Mouse (Mus musculus) right cerebral cortex, adult 18-20 months (tissue): ENCODE results near the gene Kctd2.

Experiments used
- DNase-seq: peaks from one replicate; pipeline ENCODE4 v3.0.0; 2022; ENCODE audit warnings: mixed read lengths

The Kctd2 gene

DNA sequence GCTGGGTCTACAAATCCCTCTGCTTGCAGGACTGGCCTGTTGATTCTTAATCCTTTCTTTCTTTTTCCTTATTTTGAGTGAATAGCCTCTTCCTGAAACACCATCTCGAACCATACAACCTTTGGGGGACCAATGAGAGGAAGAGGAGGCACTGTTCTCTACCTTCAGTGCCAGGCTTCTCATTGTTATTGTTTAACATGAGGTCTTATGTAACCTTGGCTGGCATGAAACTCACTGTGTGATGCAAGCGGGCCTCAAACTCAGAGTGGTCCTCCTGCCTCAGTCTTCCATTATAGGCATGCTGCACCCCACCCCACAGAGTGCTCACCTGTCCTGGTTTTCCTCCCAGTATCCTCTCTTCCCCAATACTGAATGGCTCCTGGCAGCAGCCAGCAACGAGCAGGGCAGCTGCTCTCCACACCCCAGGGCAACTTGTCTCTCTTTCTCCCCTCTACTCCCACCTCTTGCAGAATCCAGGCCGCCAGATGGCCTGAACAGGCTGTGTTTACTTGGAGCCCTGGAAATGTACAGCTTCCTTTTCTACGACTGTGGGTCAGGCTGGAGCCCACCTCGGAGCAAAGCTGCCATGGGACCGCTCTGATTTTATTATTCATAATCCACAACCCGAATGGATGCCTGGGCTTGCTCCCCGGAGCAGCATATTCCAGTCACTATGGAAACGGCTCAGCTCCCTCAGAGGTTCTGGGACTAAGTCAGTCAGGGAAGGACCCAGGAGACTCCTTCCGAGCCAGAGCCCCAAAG, 19.1 kb upstream of the Kctd2 start:
- peak; percentile 77 for DNase-seq

DNA sequence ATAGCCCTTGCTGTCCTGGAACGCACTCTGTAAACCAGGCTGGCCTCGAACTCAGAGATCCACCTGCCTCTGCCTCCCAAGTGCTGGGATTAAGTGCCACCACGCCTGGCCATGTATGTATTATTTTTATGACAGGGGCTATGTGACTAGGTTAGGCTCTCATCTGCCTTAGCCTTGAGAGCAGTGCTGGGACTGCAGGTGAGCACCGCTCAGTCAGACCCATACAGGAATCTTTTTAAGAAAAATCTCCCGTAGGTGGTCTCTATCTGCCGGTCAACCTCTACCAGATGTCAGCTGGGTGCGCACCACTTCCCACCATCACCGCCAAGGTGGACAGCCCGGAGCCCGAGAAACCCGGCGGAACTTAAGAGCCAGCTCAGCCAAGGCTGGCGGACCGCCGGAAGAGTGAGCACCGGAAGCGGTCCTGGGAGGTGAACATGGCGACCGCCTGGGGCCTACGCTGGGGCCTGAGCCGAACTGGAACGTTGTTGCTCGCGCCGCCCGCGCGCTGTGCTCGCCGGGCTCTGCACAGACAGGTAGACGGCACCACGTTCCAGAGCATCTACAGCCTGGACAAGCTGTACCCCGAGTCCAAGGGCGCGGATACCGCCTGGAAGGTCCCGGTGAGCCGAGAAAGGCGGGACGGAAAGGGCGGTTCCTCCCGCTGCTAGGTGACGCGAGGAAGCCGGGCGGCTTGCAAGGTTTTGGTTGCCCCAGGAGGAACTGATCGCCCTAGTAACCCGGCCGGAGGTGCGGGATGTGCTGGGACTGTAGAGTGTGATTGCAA, 16.4 kb upstream of the Kctd2 start, which contains the start of gene Mrpl58:
TSS of gene Mrpl58 (plus strand) at position 415 of the 787 bp plus-strand sequence.
- DNase-seq = peak; percentile 87

DNA sequence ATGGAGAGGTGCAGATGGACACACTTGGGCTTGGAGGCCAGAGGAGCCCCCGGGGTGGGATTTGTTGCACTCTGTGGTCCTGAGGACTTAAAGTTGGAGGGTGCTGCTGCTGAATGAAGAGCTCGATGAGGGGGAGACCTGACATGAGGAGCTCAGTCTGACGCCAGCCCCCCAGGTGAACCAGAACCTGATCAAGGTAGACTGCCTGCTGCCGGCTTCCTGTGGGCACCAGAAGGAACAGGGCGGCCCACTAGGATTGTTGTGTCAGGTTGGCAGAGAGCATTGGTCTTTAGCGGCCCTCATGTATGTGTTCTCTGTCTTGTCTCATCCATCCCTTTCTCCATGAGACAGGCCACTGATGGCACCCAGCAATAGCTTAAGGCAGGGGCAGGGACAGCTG, 14.2 kb upstream of the Kctd2 start:
- no peak for DNase-seq

DNA sequence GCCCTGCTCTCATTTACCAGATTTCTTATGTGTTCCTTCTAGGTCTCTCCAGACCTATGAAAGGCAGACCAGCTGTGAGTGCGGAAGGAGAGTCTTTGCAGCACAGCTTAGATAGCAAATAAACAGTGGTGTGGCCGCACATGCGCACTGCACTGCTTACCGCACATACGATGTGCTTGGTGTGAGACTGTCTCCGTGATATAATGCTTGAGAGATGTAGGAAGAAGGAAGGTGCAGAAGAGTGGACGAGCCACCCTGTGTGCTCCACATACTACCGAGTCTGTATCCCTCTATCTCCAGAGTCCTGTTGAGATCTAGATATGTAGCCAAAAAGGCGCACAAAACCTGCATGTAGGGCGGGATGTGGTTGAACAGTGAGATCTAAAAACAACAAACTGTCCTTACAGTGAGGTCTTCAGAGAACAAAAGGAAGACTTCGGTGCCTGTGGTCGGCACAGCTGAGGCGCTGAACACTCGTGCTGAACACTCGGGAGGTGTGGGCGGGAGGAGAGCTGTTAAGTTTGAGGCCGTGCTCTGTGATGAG, 13.0 kb upstream of the Kctd2 start:
- DNase-seq = no peak

DNA sequence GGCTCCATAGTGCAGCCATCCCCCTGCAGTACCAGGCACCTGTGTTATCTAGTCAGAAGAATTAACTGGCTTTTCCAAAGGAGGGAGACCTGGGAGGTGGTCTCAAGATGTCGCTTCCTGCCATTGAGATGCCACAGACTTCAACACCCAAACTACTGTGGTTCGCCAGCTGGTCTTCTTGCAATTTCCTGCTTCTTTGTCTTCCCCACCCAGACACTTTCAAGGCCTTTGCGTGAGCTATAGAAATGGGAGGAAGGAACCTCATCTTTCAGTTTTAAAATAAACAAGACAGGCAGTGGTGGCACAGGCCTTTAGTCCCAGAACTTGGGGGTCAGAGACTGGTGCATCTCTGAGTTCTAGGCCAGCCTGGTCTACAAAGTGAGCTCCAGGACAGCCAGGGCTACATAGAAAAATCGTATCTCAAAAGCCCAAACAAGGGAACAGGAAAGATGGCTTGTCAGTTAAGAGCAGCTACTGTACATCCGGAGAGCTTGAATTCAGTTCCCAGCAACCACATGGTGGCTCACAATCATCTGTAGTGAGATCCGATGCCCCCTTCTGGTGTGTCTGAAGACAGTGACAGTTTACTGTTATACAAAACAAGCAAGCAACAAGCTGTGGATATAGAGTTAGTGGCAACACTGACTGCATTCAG, 11.5 kb upstream of the Kctd2 start:
- no peak for DNase-seq

DNA sequence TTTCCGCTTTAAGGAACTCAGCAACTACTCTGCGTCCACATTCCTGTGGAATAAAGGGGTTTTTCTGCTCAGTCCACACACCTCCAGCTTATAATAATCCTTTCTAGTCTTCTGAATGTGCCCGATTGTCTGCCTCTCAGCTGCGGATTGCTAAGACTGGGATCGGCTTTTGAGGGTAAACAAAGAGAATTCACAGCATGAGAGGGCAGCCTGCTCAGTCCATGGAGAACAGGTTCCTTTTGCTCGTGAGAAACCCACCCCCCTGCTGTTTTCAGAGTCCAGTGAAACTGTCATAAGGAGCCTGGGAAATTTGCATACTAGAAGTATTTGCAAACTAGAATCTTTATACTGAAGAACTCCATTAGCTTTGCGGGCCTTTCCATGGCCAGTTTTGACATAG, 10.4 kb upstream of the Kctd2 start:
- no peak for DNase-seq

DNA sequence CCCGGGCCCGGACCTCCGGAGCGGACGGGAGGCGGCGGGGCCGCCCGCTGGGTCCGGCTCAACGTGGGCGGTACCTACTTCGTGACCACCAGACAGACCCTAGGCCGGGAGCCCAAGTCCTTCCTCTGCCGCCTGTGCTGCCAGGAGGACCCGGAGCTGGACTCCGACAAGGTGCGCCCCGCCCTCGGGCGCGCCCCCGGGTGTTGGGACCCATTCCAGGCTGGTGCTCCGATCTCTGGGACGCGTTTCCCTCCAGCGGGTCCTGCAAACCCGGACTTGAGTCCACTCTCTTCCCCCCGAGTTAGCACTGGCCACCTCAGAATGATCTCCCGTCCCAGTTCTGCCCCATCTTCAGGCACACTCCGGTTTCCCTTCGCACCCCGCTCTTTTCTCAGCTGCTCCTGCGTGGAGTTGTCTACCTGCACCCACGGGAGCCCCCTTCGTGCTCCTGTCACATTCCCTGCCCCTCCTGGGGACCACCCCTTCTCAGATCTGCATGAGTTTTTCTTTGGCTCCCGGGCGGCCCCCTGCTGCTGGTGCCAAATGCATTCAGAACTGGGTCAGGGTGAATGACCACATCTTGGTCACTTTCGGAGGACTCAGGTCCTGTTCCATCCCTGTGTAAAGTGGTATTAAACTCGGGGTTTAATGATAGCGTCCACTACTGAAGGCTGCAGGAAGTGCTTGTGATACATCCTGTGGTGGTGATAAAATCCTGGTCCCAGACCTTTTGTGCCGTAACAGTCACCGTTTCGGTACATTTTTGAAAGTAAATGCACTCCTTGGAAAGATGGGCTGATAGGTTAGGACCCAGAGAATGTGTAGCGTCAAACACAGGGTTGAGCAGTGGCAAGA, 635 bp downstream of the Kctd2 start:
- DNase-seq = peak; percentile 54

DNA sequence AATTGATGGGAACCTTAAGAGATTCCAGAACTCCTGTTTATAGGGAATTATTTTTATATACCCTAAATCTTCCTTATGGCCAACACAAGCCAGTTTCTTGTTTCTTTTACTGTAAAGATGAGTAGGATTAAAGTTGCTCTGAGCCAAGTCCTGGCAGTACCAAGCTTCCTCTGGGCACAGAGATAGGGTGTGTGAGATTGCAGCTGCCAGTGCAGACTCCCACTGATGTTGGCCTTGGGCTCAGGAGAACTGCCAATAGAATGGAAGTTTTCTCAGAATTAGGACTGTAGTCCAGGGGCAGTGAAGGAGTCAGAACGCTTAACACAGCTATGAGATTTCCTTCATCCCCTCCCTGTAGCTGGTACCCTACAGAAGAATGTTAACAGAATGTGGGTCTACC, 1.4 kb downstream of the Kctd2 start:
- DNase-seq = no peak

DNA sequence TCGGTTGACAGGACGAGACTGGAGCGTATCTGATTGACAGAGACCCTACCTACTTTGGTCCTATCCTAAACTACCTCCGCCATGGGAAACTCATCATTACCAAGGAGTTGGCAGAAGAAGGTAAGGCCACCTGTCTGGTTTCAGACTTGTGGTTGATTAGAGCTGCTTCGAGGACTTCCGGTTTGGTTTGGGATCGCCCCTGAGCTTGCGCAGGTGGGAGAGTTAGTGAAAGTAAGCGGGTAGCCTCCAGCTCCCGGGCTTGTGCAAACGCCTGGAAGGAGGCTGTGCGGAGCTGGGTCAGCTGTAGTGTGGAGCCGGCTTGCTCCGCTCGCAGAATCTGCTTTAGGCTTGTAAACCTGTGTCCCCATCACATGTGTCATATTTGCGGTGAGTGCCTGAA, 2.0 kb downstream of the Kctd2 start:
- no peak for DNase-seq

DNA sequence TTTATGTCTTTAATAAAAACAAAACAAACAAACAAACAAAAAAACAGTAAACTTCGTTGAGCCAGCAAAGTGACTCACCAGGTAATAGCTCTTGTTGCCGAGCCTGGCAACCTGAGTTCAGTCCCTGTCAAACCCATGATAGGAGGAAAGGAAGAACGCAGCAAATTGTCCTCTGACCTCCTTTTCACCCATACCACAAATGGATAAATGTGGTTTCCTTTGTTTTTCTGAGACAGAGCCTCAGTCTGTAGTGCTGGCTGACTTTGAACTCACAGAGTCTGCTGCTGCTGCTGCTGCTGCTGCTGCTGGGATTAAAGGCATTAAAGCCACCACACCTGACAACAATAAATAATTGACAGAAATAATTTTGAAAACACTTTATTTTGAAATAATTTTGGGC, 3.2 kb downstream of the Kctd2 start:
- no peak for DNase-seq

DNA sequence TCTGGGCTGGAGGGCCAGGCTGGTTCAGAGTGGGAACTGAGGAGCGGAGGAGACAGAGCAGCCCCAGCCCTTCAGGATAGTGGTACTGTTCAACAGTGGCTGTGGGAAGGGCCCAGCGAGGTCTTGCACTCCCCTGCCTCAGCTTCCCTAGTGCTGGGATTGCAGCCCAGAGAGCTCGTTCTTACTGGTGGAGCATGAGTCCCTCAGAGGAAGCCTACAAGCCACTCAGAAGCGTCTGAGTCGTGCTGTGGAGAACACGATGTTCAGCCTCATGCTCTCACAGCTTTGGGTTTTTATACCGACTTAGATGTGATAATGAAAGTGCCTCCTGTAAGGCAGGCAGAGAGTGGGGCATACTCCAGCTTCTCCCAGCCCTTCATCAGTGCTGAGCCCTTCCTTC, 4.7 kb downstream of the Kctd2 start:
- no peak for DNase-seq

DNA sequence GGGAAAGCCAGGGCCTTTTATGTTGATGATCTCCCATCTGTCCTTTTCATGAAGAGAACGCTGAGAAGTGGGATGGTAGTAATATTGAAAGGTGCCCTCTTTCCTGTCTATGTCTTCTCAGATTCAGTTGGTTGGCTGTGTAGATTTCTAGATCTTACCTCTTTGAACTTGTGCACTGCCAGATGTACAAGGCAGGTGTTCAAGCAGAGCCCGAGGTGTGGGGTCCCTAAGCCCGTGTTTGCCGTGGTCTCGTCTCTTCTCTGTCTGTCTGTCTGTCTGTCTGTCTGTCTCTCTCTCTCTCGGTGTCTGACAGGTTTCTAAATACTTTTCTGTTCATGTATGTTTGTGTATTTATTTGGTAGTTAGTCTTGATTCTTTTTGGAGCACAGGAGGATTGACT, 5.7 kb downstream of the Kctd2 start:
- DNase-seq = no peak

DNA sequence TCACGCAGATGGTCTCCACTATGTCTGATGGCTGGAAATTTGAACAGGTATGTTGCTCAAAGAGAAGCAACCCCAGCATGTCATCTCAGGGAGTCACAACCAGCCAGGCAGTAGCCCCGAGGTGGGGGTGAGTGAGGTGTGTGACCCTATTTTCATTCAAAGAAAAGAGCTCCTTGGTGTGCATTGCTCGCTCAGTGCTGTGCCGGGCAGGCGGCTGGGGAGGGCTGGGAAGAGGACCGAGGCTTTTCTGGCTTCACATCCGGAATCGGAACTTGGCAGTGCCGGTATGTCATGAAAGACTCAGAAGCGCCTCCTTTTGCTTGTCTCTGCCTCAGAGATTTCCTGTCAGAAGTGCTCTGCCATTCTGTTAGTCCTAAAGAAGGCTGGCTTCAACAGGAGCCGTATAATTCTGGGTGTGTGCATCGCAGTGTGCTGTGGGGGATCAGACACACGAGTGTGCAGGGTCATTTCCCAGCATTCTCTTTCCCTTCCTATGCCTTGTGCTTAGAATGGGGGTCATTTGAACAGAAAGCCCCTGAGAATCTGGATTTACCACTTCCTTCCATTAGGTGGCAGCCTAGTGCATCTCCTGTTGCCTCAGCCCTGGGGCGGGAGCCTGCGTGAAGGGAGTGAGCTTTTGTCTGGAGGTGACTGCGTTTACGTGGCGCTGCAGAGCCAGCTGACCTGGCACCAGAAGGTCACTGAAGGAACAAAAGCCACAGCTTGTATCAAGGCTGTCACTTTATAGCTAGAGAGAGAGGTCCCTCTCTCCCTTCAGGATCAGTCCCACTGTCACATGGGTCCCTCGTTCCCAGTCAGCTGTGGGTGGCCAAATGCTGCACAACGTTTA, 7.8 kb downstream of the Kctd2 start:
- peak; percentile 74 for DNase-seq

DNA sequence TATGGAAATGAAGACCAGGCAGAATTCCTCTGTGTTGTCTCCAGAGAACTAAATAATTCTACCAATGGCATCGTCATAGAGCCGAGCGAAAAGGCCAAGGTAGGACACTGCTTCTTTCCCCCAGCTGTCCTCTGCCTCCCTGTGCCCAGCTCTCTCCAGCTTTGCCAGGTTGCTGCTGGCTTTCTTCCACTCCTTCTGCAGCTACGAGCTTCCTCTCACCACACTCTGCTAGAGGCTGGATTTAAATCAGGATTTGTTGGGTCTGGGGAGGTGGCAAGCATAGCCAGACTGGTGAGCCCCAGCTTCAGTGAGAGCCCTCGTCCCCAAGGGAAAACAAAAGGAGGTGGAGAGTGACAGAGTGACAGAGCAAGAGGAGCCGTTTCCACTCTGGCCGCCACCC, 9.4 kb downstream of the Kctd2 start:
- peak; percentile 51 for DNase-seq

DNA sequence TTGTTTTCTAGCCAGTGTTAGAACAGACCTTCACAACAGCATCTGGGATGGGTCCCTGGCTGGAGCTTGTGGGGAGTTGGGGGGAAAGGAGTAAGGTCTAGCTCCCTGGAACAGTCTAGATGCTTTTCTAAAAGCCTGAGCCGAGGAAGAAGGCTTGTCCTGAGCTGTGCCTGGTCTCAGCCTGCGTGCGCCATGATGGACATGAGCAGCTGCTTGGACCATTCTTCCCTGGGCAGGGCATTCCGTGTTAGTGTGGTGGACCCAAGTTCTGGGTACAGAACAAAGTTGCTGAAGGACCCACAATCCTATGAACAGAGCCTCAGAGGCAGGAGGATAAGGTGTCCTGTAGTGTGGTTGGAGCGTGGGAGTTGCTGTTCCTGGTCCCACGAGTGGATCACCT, 10.6 kb downstream of the Kctd2 start:
- DNase-seq = no peak

DNA sequence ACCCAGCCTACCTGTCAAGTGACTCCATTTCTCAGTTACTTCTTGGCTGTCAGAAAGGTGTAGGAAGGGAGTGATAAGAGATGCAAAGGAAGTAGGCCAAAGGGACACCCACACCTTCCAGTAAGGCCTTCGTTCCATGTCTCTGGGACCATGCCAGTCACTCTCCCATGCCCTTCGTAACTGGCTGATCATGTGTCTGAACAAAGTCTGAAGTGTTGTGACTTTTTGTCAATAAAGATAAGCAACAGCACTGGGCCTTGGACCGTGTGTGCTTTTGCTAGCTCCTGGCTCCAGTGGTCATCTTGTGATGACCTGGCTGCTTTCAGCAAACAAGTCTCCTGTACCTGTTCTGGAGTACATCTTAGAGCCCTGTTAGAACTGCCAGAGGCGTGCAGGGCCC, 12.9 kb downstream of the Kctd2 start:
- no peak for DNase-seq

DNA sequence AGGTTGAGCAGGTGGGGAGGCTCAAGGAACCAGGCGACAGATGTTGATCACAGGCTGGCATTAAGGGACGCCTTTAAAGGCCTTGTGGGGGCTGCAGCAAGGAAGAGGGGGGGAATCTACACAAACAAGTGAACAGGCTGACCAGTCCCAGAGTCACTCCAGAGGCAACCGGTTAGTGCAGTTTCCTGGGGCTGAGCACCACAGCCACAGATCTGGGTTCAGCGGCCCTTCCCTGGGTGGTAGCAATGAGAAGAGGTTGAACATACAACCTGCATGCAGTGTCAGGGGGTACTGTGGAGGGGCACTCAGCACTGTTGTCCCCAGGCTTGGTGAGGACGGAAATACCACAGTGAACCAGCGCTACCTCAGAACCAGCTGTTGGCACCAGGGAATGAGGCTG, 13.4 kb downstream of the Kctd2 start:
- no peak for DNase-seq

DNA sequence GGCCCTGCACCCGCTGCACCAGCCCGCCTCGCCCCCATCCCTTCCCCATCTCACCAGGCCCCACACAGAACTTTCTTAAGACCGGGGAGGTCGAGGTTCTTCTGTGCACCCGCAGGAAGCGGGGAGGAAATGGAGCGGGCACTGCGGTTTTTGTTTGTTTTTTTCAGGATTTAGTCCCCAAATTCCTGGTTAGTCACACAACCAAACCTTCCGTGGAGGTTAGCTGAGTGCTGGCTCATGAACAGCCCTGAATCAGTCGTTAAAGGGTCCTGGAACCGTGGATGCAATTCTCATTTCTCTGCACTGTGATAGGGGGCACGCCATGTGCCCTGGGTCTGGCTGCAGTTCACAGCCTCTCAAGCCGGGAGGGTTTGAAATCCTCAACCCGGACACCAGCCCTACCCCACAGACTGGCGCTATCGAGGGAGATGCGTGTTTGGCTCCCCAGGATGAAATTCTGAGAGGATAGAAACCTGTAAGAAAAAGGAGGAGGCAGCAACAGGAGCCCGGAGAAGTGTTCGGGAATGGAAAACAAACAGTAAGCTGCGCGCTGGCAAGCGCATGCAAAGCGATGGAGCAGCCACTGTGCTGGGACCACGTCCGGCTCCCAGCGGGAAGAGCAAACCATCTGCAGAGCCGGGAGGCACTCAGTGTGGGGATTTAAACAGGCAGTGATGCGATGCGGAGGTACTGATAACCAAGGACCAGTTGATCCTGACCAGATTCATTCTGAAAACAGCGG, 15.8 kb downstream of the Kctd2 start:
- no peak for DNase-seq

DNA sequence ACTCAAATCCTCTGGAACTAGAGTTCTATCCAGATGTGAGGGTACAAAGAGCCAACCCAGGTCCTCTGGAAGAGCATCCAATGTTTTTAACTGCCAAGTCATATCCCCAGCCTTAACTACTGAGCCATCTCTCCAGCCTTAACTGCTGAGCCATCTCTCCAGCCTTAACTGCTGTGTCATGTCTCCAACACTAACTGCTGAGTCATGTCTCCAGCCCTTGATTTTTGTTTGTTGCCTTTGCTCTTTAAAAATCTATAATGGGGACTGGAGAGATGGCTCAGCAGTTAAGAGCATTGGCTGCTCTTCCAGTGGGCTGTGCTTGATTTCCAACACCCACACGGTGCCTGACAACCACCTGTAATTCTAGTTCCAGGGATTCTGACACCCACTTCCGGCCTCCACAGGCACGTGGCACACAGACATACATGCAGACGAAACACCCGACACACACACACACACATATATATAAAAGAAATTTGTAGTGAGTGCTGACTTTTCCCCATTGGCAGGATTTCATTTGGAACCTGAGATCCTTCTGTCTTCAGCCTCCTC, 17.7 kb downstream of the Kctd2 start:
- DNase-seq = no peak

DNA sequence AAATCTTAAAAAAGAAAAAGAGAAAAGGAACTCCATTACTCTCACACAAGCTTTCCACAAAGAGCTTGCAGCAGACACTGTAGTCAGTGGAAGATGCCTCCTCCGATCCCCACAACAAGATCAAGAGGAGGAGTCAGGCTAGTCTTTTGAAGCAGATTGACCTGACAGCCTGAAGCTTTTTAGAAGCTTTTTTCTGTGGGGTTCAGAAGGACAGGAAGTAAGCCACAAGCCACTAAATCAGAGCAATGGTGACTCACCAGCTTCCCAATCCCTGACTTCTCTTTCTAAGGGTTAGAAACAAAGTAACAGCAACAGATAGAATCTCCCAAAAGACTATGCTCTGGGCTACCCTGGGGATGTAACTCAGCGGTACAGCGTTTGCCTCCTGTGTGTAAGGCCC, 19.4 kb downstream of the Kctd2 start:
- DNase-seq = no peak
